ENCODE assay signal across 8 mouse cellular contexts in the genomic region with DNA sequence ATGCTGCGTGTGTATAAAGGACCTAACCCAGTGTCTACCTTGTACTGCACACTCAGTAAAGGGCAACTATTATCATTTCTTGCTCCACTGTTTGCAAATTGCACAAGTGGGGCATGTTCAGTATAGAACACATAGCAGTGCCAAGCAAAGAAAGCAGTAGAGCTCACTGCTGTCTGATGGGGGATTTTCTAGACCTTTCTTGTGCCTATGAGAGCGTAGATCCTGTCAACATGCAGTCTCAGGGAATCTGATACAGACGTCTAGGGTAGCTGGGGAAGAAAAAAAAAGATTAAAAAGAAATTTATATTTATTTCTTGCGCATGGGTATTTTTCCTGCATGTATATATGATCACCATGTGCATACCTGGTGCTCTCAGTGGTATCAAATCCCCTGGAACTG. TPM values are rescaled to one million over a fixed set of nuclear protein-coding genes. Genes with fewer than 3 reads are reported as not detected.
DNase-seq lines count a peak whose midpoint lies in the region; ATAC-seq and TF ChIP-seq lines count a peak whose summit lies in the region.
"Had no signal": no experiment of that assay in that cellular context is flagged by ENCODE, and none has a peak within 500 bp of the region (broad histone marks: within the 10 kb centered on the region; RNA-seq: fewer than 3 reads in every experiment).

No protein-coding gene starts in this region.

- H3K4me3 ChIP-seq in kidney, embryonic 14.5 days (ENCODE audit: low read length): no peak overlapping the region
- H3K4me3 ChIP-seq in E14TG2a.4 (replicated peaks; ENCODE audit: low read length) (peak overlapping the region; percentile 68), ES-E14 (ENCODE audit: insufficient read depth in 1 of 2, low read depth in 1 of 2, low read length in 2 of 2, poor library complexity in 1 of 2, severe bottlenecking in 1 of 2) (peak overlapping the region in 1 of 2 experiments; percentile 47; a peak in 1 of 4 replicates)
- no peak overlapping the region for H3K4me3 ChIP-seq in liver, embryonic 11.5 days (ENCODE audit: low read depth, low read length)

- no peaks in the 10 kb centered on the region for H3K9me3 ChIP-seq in kidney, embryonic 14.5 days (ENCODE audit: control insufficient read depth, low read length)
- H3K9me3 ChIP-seq in E14TG2a.4 (ENCODE audit: low read length) (0 out of 2 replicates have a peak, but pooled peaks cover 8% of the 10 kb centered on the region), ES-E14 (ENCODE audit: control insufficient read depth, insufficient read depth, low read depth, low read length) (no peaks in the 10 kb centered on the region)
- H3K9me3 ChIP-seq in liver, embryonic 11.5 days (ENCODE audit: control insufficient read depth, low read length): no peaks in the 10 kb centered on the region

- no peak for TF ChIP-seq CTCF in E14TG2a.4 (conservative IDR thresholded peaks at IDR 0.05; ENCODE audit: low read length)

- ATAC-seq in kidney, embryonic 14.5 days (ENCODE audit: low FRiP score, low TSS enrichment): no peak
- no peak for ATAC-seq in liver, embryonic 11.5 days (replicated peaks; ENCODE audit: low FRiP score)
- ATAC-seq in CD4-positive, CD25-positive, alpha-beta regulatory T cell, adult 4 months: no peak

- 81% methylated on average over 4 of the region's 4 CpGs for WGBS in kidney, embryonic 14.5 days
- 81% methylated on average over 4 of the region's 4 CpGs for WGBS in liver, embryonic 11.5 days

- peak overlapping the region; percentile 74 for H3K27ac ChIP-seq in kidney, embryonic 14.5 days (ENCODE audit: low read depth, low read length)
- H3K27ac ChIP-seq in ES-E14 (ENCODE audit: insufficient read depth, low read depth, low read length, poor library complexity, severe bottlenecking): peak overlapping the region; percentile 61; the same call in 1 of the 2 replicates
- H3K27ac ChIP-seq in liver, embryonic 11.5 days (ENCODE audit: low read depth, low read length): peak overlapping the region; percentile 64; the same call in 1 of the 2 replicates

- H3K27me3 ChIP-seq in kidney, embryonic 14.5 days (ENCODE audit: control insufficient read depth, insufficient read depth, low read length): no peaks in the 10 kb centered on the region
- no peaks in the 10 kb centered on the region for H3K27me3 ChIP-seq in E14TG2a.4 (ENCODE audit: insufficient read depth, low read length)
- no peaks in the 10 kb centered on the region; the same call in 1 of the 2 replicates for H3K27me3 ChIP-seq in liver, embryonic 11.5 days (replicated peaks; ENCODE audit: control insufficient read depth, insufficient read depth, low read length)

- 0 out of 2 replicates have a peak, but pooled peaks cover 2% of the 10 kb centered on the region for H3K36me3 ChIP-seq in kidney, embryonic 14.5 days (ENCODE audit: control insufficient read depth, insufficient read depth, low read length)
- H3K36me3 ChIP-seq in E14TG2a.4 (ENCODE audit: insufficient read depth, low read length) (peaks cover 60% of the 10 kb centered on the region), ES-E14 (ENCODE audit: control insufficient read depth, insufficient read depth, low read length, poor library complexity, severe bottlenecking) (peaks cover 6% of the 10 kb centered on the region; the same call in 1 of the 2 replicates)
- peaks cover 2% of the 10 kb centered on the region for H3K36me3 ChIP-seq in liver, embryonic 11.5 days (ENCODE audit: control insufficient read depth, insufficient read depth, low read length)

- no peak overlapping the region for H3K9ac ChIP-seq in kidney, embryonic 14.5 days (ENCODE audit: low read depth, low read length)
- peak overlapping the region; percentile 29 for H3K9ac ChIP-seq in ES-E14 (ENCODE audit: insufficient read depth, low read depth, low read length, poor library complexity, severe bottlenecking)
- H3K9ac ChIP-seq in liver, embryonic 11.5 days (ENCODE audit: low read depth, low read length): no peak overlapping the region

- in situ Hi-C loops in ES-E14 (cut with MboI; ENCODE audit: low sequenced_read_pairs in 2 of 2, unreplicated experiment in 2 of 2): no loop called here

- H3K4me2 ChIP-seq in kidney, embryonic 14.5 days (replicated peaks; ENCODE audit: low read depth, low read length): no peak overlapping the region
- H3K4me2 ChIP-seq in liver, embryonic 11.5 days: no peak overlapping the region

- DNase-seq in kidney, postnatal 4 days: no peak
- DNase-seq in ES-E14 (ENCODE audit: low read depth, low spot score): no peak
- no peak for DNase-seq in liver, embryonic 11.5 days (ENCODE audit: low spot score)
- DNase-seq in adrenal gland, adult (ENCODE audit: inconsistent age in 2 of 2, low spot score in 1 of 2): no peak
- DNase-seq: kidney, postnatal 14 days had no signal

- H3K4me1 ChIP-seq in kidney, embryonic 14.5 days (ENCODE audit: control insufficient read depth, insufficient read depth, low read length): peaks cover 41% of the 10 kb centered on the region
- H3K4me1 ChIP-seq in E14TG2a.4 (replicated peaks; ENCODE audit: low read depth, low read length): peaks cover 74% of the 10 kb centered on the region
- H3K4me1 ChIP-seq in ES-E14 (ENCODE audit: control insufficient read depth in 2 of 2, insufficient read depth in 2 of 2, low read length in 2 of 2, poor library complexity in 1 of 2): peaks cover 18 to 46% of the 10 kb centered on the region in 2 experiments
- H3K4me1 ChIP-seq in liver, embryonic 11.5 days (replicated peaks; ENCODE audit: control insufficient read depth, insufficient read depth, low read length): peaks cover 20% of the 10 kb centered on the region

TF ChIP-seq in ES-E14, 5 proteins besides CTCF, POLR2A, EP300 and RAD21:
- no peak for TF ChIP-seq ZNF384 (IDR thresholded peaks at IDR 0.05; ENCODE audit: low read depth, low read length)
- TF ChIP-seq CHD2 (IDR thresholded peaks at IDR 0.05; ENCODE audit: low read depth, low read length): no peak
- no peak for TF ChIP-seq HCFC1 (IDR thresholded peaks at IDR 0.05; ENCODE audit: borderline replicate concordance, insufficient read depth, low read length)
- TF ChIP-seq ZC3H11A (IDR thresholded peaks at IDR 0.05; ENCODE audit: borderline replicate concordance, low read depth, low read length): no peak
- TF ChIP-seq MAFK (IDR thresholded peaks at IDR 0.05; ENCODE audit: insufficient read depth, low read depth, low read length): no peak

RNA-seq across cellular contexts. Expression of gene Adam19, which starts 14.4 kb away (rescaled TPM):
- 7.6 and 14.7 TPM in 2 replicates for polyA plus RNA-seq in kidney, embryonic 14.5 days (2014; fragmentation: Nextera tagmentation; extraction: Ambion mirVana)
- 43.8 and 71.1 TPM in 2 replicates for total RNA-seq in ES-E14 (2012; rRNA removed)
- polyA plus RNA-seq in liver, embryonic 11.5 days (2014; fragmentation: Nextera tagmentation; extraction: Ambion mirVana): 8.5 and 8.8 TPM in 2 replicates
- polyA plus RNA-seq in CD4-positive, CD25-positive, alpha-beta regulatory T cell, adult 4 months (2017; shearing (Covaris generic)): 10 to 100 TPM; 60.6 to 85.0 TPM

RNA-seq across cellular contexts. Expression of gene Gm12166, which starts 18.0 kb away (rescaled TPM):
- polyA plus RNA-seq in kidney, embryonic 14.5 days (2014; fragmentation: Nextera tagmentation; extraction: Ambion mirVana): 5.0 and 5.4 TPM in 2 replicates
- 3.9 and 6.8 TPM in 2 replicates for total RNA-seq in ES-E14 (2012; rRNA removed)
- 5.5 and 6.6 TPM in 2 replicates for polyA plus RNA-seq in liver, embryonic 11.5 days (2014; fragmentation: Nextera tagmentation; extraction: Ambion mirVana)
- 10 to 100 TPM; 14.3 to 43.4 TPM for polyA plus RNA-seq in CD4-positive, CD25-positive, alpha-beta regulatory T cell, adult 4 months (2017; shearing (Covaris generic))
